Mouse (Mus musculus): ENCODE data around the gene Anks1b.

Anks1b gene

DNA sequence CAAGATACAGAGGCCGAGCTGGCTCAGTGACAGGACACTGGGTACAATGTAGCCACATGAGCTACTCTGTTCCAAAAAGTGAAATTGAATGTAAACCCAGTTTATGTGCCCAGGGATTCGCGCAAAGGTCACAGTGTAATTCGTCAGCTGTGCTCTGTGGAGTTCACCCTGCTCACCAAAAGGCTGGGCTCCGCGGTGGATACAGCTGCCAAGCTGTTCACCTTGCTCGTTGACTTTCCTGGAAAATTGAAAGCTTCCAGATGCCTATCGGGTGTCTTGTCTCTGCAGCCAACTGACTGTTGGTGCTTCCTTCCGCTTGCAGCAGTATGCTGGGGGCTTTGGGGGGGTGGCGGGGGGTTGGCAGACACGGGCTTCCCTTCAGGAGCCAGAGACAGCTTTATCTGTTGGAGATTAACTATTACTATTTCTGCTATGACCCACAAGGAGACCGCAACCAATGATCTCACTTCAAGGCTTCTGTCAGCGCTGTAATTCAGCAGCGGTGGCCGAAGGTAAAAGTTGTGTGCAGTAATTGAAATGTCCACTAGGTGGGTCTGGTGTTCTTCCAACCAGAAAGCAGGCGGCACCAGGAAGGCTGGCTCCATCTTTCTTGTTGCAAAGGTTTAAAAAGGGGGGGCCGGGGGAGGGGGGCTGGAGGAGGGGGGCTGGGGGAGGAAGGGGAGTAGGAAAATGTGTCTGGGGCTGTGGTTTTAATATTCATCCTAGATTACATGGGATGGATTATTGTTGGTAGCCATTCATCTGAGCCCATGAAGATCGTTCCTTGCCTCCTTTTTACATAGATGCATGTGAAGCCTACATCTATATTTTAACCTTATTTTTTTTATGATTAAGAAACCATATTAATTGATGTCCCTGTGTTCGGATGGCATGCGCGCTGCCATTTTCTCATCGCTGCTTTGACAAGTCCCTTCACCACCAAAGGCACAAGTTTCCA, 855.4 kb downstream of the Anks1b start:
- DNase-seq (ENCODE audit: low spot score in 2 of 2) = peak; percentile 59 to 68

GRCm38 (mm10) chr10:90729527-90729926, 856.2 kb downstream of the Anks1b start:
- DNase-seq (ENCODE audit: low spot score in 2 of 2) = no peak

- no peak for DNase-seq (ENCODE audit: low spot score in 2 of 2)
Measured at GRCm38 (mm10) chr10:90732823-90733222, 859.5 kb downstream of the Anks1b start.

DNA sequence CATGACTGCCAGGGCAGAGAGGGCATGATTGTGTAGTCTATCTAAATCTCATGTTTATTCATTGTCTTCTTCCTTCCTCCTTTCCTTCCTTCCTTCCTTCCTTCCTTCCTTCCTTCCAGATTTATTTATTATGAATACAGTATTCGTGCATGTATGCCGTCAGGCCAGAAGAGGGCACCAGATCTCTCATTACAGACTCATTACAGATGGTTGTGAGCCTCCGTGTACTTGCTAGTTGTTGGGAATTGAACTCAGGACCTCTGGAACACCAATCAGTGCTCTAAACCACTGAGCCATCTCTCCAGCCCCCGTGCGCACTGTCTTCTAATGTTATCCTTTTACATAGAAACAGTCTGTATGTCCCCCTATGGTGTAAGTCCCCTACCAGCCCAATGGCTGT, 860.3 kb downstream of the Anks1b start:
- no peak for DNase-seq (ENCODE audit: low spot score in 2 of 2)

GRCm38 (mm10) chr10:90738475-90738874, 865.2 kb downstream of the Anks1b start:
- no peak for DNase-seq (ENCODE audit: low spot score in 2 of 2)

DNA sequence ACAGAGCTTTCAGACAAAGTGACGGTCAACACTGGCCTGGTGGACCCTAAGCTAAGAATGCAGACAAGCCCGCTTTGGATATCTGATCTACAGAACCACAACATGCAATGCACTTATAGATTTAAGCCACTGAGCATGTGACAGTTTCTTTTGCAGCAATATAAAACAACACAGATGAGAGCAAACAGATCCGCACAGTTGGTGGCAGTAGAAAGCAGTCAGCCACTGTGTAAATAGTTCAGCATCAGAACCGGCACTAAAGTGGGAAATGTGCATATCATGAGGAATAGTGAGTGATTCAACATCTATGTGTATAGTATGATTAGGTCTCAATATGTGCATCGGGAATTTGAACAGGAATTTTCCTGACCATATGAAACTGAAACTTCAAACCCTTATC, 867.6 kb downstream of the Anks1b start:
- no peak for DNase-seq (ENCODE audit: low spot score in 2 of 2)

GRCm38 (mm10) chr10:90751889-90752288, 878.6 kb downstream of the Anks1b start:
- no peak for DNase-seq (ENCODE audit: low spot score in 2 of 2)

DNA sequence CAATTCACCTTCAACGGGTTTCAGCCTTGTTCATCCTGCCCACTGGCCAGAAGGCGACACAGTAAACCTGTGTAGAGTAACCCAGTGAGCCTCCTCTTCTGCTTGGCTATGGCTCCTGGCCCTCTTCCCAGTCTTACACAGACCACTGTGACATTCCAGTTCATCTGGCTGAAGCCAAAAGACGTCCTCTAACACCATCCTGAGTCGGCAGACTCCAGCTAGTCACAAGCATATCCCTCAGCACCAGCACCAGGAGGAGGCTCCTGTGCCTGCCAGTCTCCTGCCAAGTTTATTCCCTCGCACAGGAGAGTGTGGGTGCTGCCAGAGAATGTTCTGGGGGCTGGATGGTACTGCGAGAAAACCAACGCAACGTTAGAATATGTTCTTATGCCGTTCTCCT, 879.8 kb downstream of the Anks1b start:
- peak; percentile 38 to 54 for DNase-seq (ENCODE audit: low spot score in 2 of 2)

- DNase-seq (ENCODE audit: low spot score in 2 of 2) = no peak
Measured at GRCm38 (mm10) chr10:90757773-90758172, 884.5 kb downstream of the Anks1b start.

DNA sequence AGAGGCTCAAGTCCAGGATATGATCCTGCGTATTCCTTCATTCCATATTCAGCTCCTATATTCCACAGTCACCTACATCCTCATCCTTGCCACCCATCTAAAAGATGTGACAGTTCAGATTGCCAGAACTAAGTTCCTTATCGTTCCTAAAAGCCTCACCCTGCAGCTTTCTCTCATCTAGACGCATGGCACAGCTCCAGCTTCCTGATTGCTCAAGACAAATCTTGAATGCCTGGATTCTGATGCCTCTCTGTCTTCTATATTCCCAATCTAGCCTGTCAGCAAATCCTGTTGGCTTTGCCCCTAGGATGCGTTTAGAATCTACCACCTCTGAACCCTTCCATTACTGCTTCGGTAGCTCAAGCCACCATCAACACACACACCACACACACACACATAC, 886.6 kb downstream of the Anks1b start:
- no peak for DNase-seq (ENCODE audit: low spot score in 2 of 2)

DNA sequence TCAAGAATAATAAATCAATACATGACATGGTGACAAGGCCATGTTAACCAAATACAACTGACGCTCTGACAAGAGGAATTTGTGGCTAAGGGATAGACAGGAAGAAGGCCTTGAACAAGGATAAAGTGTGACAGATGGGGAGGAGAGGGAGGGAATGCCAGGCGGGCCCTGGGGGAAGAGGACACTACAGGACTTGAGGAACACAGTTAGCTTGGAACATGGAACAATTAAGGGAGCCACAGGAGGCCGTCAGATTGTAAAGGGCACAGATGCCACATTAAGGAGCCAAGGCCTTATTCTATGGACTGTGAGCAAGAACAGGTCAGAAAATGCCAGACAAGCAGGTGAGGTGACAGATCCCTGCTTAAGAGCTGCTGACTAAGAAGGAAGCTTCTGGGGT, 893.0 kb downstream of the Anks1b start:
- no peak for DNase-seq (ENCODE audit: low spot score in 2 of 2)

GRCm38 (mm10) chr10:90770403-90770955, 897.2 kb downstream of the Anks1b start:
- no peak for DNase-seq (ENCODE audit: low spot score in 2 of 2)

GRCm38 (mm10) chr10:90771046-90771445, 897.7 kb downstream of the Anks1b start:
- no peak for DNase-seq (ENCODE audit: low spot score in 2 of 2)

- DNase-seq (ENCODE audit: low spot score in 2 of 2) = no peak
Measured at GRCm38 (mm10) chr10:90771471-90772226, 898.3 kb downstream of the Anks1b start.

DNA sequence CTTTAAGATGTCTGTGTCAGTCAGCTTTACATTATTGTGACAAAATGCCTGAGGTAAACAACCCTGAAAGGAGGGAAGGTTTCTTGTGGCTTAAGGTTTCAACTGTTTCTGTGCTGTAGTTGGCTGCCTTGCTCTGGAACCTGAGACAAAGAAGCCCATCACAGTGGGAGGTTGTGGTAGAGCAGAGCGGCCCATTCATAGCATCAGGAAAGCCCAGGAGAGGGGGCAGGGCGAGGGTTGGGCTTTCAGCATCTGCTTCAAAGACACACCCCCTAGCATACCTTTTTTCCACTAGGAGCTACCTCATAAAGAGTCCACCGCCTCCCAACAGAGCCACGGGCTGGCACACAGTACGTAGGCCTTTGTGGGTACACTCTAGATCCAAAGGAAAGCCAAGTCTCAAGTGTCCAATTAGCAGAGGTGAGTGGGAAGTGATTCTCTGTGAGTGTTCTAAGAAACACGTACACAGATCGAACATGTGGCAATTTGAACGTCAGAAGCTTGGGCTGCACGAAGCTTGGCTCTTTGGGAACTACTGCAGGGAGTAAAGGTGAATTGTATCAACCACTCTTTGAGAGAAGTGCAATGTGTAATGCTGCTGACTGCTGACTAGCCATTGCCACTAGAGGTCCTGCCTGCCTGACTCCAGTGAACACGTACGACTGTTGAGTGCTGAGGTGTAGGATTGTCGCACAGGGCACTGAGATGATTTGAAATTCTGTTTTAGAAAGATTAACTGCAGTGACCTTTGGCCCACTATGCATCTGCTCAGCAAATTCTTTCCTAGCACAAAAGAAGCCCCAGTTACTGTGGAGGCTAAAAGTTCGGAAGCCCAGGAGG, 906.5 kb downstream of the Anks1b start:
- no peak for DNase-seq (ENCODE audit: low spot score in 2 of 2)

DNA sequence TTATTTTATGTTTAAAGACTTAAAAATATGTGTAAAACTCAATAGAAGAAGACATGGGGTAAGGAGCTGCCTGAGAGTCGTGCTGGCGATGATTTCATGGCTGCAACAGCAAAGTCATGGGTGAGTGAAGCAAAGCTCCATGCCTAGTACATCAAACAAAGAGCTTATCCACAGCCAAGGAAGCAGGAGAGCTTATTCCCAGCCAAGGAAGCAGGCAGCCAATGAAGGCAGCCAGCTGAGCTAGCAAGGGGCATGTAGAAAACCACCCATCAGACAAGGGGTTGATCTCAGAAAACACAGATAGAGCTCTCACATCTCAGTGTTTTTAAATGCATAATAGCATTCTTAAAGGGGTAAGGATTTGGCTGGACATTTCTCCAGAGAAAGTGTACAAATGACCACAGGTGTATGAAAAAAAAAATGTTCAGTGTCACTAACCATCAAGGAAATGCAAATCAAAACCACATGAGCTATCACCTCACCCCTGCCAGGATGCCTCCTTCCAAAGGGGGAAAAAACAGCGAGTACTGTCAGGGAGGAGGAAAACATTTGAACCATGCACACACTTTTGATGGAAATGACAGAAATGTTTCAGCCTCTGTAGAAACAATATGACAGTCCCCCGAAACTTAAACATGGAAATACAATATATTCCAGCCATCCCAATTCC, 911.8 kb downstream of the Anks1b start:
- no peak for DNase-seq (ENCODE audit: low spot score in 2 of 2)

- no peak for DNase-seq (ENCODE audit: low spot score in 2 of 2)
Measured at GRCm38 (mm10) chr10:90785680-90786079, 912.4 kb downstream of the Anks1b start.

- DNase-seq (ENCODE audit: low spot score in 2 of 2) = no peak
Measured at GRCm38 (mm10) chr10:90803112-90803511, 929.8 kb downstream of the Anks1b start.

DNA sequence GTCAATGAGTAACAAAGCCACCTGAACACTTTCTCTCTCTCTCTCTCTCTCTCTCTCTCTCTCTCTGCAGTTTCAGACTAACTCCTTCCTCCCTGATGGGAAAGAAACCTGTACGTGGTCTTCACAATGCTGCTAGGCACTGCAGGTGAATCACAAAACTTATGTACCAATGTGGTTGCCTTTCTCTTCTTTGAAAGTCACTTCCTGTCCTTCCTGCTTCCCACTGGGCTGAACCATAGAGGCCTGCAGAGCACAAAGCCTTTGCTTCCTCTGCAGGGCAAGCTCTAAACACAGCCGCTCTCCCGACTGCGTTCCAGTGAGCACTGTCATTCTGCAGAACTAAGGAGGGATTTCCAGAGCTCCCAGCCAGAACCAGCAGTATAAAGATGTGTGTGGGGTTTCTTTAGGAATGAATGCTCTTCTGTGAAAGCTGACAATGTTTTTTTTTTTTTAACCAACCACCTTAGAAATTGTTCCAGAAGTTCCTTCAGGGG, 931.3 kb downstream of the Anks1b start:
- DNase-seq (ENCODE audit: low spot score in 2 of 2) = no peak

- no peak for DNase-seq (ENCODE audit: low spot score in 2 of 2)
Measured at GRCm38 (mm10) chr10:90808616-90809310, 935.5 kb downstream of the Anks1b start.

Data from frontal cortex, postnatal 10 days (tissue).